Mouse (Mus musculus) CH12.LX (cell line): ENCODE measurements at regions not wholly inside any gene's neighbourhood (a gene's known extent, or its start where the extent isn't known, plus 50 kb on each side); places are given as distances from the start of the nearest gene placed in this dataset.
A peak's percentile ranks its signal among the peaks of the same experiment; 100 is the strongest.

Source experiments
- DNase-seq: peaks from one replicate; pipeline ENCODE4 v3.0.0-alpha.2; 2013; ENCODE audit errors: extremely low read depth
- H3K27ac ChIP-seq: 2 replicates; pipeline ENCODE4 v1.5.1; 2012; ENCODE audit warnings: low read depth, mild to moderate bottlenecking, control low read depth, moderate library complexity; ENCODE audit not compliant: insufficient read depth
- H3K27me3 ChIP-seq: replicated peaks from 2 replicates; pipeline ENCODE3; 2012; ENCODE audit warnings: inconsistent platforms
- H3K36me3 ChIP-seq, 2 experiments: replicated peaks in 1 of 2; 2 replicates each; pipeline versions ENCODE3 to v1.6.1; 2012; ENCODE audit warnings: inconsistent platforms in 1 of 2, low read length in 1 of 2, mild to moderate bottlenecking in 1 of 2, mixed read lengths in 1 of 2, moderate library complexity in 1 of 2; ENCODE audit not compliant: control insufficient read depth in 1 of 2, insufficient read depth in 1 of 2
- H3K4me1 ChIP-seq, 2 experiments: 2 replicates each; pipeline ENCODE4 v1.6.1; 2012; ENCODE audit warnings: inconsistent platforms in 1 of 2, moderate library complexity in 1 of 2; ENCODE audit not compliant: insufficient read depth in 2 of 2, control insufficient read depth in 1 of 2
- H3K4me2 ChIP-seq: 2 replicates; pipeline ENCODE4 v1.6.1; 2012; ENCODE audit warnings: low read depth, mild to moderate bottlenecking, control low read depth; ENCODE audit not compliant: poor library complexity, insufficient read depth, severe bottlenecking
- H3K4me3 ChIP-seq, 3 experiments: fragments of 150-350 bp in 1 of 3; sonication (generic) in 1 of 3; replicated peaks in 1 of 3; 2 replicates each; pipeline versions ENCODE3 to v1.5.1; 2011 to 2012; ENCODE audit warnings: low read depth in 2 of 3, low read length in 2 of 3, mild to moderate bottlenecking in 2 of 3, moderate library complexity in 2 of 3, control low read depth in 1 of 3, improper control_type of control experiment in 1 of 3, inconsistent platforms in 1 of 3, mixed read lengths in 1 of 3; ENCODE audit not compliant: poor library complexity in 1 of 3
- H3K79me2 ChIP-seq: replicated peaks from 2 replicates; pipeline ENCODE4 v1.6.1; 2012; ENCODE audit warnings: mild to moderate bottlenecking, moderate library complexity; ENCODE audit not compliant: control insufficient read depth, poor library complexity, insufficient read depth, severe bottlenecking; ENCODE audit errors: extremely low read depth
- H3K9ac ChIP-seq: 2 replicates; pipeline ENCODE4 v1.6.1; 2012; ENCODE audit warnings: low read depth, mild to moderate bottlenecking, control low read depth, moderate library complexity; ENCODE audit not compliant: insufficient read depth
- H3K9me3 ChIP-seq: replicated peaks from 2 replicates; pipeline ENCODE3; 2012; ENCODE audit warnings: low read length, inconsistent platforms, mixed read lengths
- BHLHE40 ChIP-seq: IDR thresholded peaks from 2 replicates; pipeline ENCODE4 v1.6.1; 2011; ENCODE audit warnings: mild to moderate bottlenecking, low read depth, low read length, improper control_type of control experiment
- CHD1 ChIP-seq: IDR thresholded peaks from 2 replicates; pipeline ENCODE4 v1.6.1; 2012; ENCODE audit warnings: low read depth, low read length, improper control_type of control experiment, inconsistent platforms
- EP300 ChIP-seq: IDR thresholded peaks from 2 replicates; pipeline ENCODE4 v1.6.1; 2011; ENCODE audit warnings: low read length, improper control_type of control experiment
- JUN ChIP-seq: IDR thresholded peaks from 2 replicates; pipeline ENCODE4 v1.6.1; 2011; ENCODE audit warnings: low read depth, mild to moderate bottlenecking, low read length, improper control_type of control experiment, moderate library complexity; ENCODE audit not compliant: insufficient read depth
- MAX ChIP-seq: IDR thresholded peaks from 2 replicates; pipeline ENCODE4 v1.6.1; 2011; ENCODE audit warnings: low read length, improper control_type of control experiment
- MEF2A ChIP-seq: IDR thresholded peaks from 2 replicates; pipeline ENCODE4 v1.6.1; 2014; ENCODE audit warnings: low read depth, mild to moderate bottlenecking, inconsistent platforms, low read length, improper control_type of control experiment, borderline replicate concordance
- MYC ChIP-seq: IDR thresholded peaks from 2 replicates; pipeline ENCODE4 v1.6.1; 2011; ENCODE audit warnings: low read depth, mild to moderate bottlenecking, improper control_type of control experiment, low read length
- NELFE ChIP-seq: IDR thresholded peaks from 2 replicates; pipeline ENCODE4 v1.6.1; 2011; ENCODE audit warnings: low read depth, low read length, improper control_type of control experiment
- PAX5 ChIP-seq: IDR thresholded peaks from 2 replicates; pipeline ENCODE4 v1.6.1; 2012; ENCODE audit warnings: low read length, inconsistent platforms, mixed read lengths
- RCOR1 ChIP-seq: conservative IDR thresholded peaks from 2 replicates; pipeline ENCODE4 v1.6.1; 2012; ENCODE audit warnings: low read depth, mild to moderate bottlenecking, inconsistent platforms, low read length, improper control_type of control experiment
- SIN3A ChIP-seq: IDR thresholded peaks from 2 replicates; pipeline ENCODE4 v1.6.1; 2012; ENCODE audit warnings: low read length, improper control_type of control experiment, inconsistent platforms
- TCF12 ChIP-seq: IDR thresholded peaks from 2 replicates; pipeline ENCODE4 v1.6.1; 2014; ENCODE audit warnings: low read depth, mild to moderate bottlenecking, inconsistent platforms, low read length, improper control_type of control experiment
- UBTF ChIP-seq: IDR thresholded peaks from 2 replicates; pipeline ENCODE4 v1.6.1; 2012; ENCODE audit warnings: low read depth, mild to moderate bottlenecking, inconsistent platforms, low read length, improper control_type of control experiment, moderate library complexity
- USF1 ChIP-seq: IDR thresholded peaks from 2 replicates; pipeline ENCODE4 v1.6.1; 2014; ENCODE audit warnings: low read depth, mild to moderate bottlenecking, inconsistent platforms, low read length, improper control_type of control experiment
- USF2 ChIP-seq: conservative IDR thresholded peaks from 2 replicates; pipeline ENCODE4 v1.6.1; 2011; ENCODE audit warnings: low read depth, low read length, improper control_type of control experiment
- ZNF384 ChIP-seq: IDR thresholded peaks from 2 replicates; pipeline ENCODE4 v1.6.1; 2012; ENCODE audit warnings: low read depth, low read length, improper control_type of control experiment, inconsistent platforms
- dilution Hi-C: fragments of 300-500 bp; cut with MboI; formaldehyde crosslinking; loops from 2 replicates; pipeline ENCODE4 v1.14.3; 2020; ENCODE audit warnings: low sequenced_read_pairs; ENCODE audit not compliant: extremely low pct_unique_long_range_greater_than_20kb, extremely low pct_ligation_motif_present
- in situ Hi-C: fragments of 300-500 bp; cut with MboI; formaldehyde crosslinking; loops from 3 replicates; pipeline ENCODE4 v1.14.3; 2019; ENCODE audit warnings: low sequenced_read_pairs, low pct_ligation_motif_present, low pct_unique_long_range_greater_than_20kb, mixed read lengths

DNA sequence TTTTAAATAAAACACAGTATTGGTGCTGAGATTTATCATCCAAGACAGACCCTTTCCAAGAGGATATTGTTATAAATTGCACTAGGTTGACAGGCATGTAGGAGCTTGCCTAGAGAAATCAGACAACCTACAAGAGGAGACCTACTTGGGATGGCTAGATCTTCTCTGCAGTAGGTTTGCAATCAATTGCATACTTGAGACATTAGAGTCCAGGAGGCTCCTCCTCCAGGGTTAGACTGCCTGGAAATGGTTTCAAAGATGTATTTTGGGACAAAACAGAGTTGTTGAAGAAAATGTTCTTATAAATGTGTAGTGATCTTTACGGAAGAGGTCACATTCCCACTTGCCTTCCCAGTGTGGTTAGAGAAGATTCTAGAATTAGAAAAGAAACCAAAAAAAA, 98.9 kb upstream of the Cdc42ep3 start:
- Histone ChIP-seq H3K4me2 (no peak overlapping the region; the same call in 1 of the 2 replicates), H3K36me3 (no peaks in the 10 kb centered on the region), H3K4me3 (no peak overlapping the region), H3K9ac (no peak overlapping the region), H3K4me1 (peaks cover 23 to 51% of the 10 kb centered on the region in 2 experiments), H3K27me3 (no peaks in the 10 kb centered on the region), H3K27ac (no peak overlapping the region), H3K79me2 (no peaks in the 10 kb centered on the region), H3K9me3 (no peaks in the 10 kb centered on the region)
- in situ Hi-C loops = no loop called here
- TF ChIP-seq USF1 = no peak
- TF ChIP-seq UBTF = no peak
- TF ChIP-seq ZNF384 = no peak
- TF ChIP-seq NELFE = no peak
- peak; percentile 33; the same call in 1 of the 2 replicates for TF ChIP-seq SIN3A
- no peak for TF ChIP-seq TCF12
- TF ChIP-seq CHD1 = peak; percentile 80; the same call in 1 of the 2 replicates
- TF ChIP-seq BHLHE40 = no peak
- dilution Hi-C loops = no loop called here
- DNase-seq = no peak

DNA sequence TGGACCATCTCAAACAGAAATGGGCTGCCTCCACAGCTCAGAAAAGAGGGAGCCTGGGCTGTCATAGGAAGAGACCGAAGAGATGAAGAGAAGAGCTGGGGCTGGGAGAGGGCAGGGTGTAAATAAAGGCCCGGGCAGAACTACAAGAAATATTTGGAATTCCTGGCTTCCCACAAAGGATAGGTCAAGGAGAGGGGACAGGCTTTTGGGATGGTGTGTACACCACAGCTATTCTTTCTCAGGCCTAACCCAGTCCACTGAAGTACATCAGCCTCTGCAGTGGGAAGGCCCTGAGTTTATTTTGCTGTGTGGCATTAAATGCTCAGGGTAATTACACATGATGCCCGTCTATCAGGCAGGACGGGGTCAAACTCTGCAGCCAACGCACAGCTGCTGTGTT, 99.6 kb upstream of the Cdc42ep3 start:
- Histone ChIP-seq H3K9ac (peak overlapping the region; percentile 0), H3K4me1 (peaks cover 28 to 58% of the 10 kb centered on the region in 2 experiments), H3K36me3 (no peaks in the 10 kb centered on the region), H3K4me3 (no peak overlapping the region), H3K27me3 (no peaks in the 10 kb centered on the region), H3K27ac (peak overlapping the region; percentile 91), H3K4me2 (peak overlapping the region; percentile 45; the same call in 1 of the 2 replicates), H3K79me2 (no peaks in the 10 kb centered on the region), H3K9me3 (no peaks in the 10 kb centered on the region)
- TF ChIP-seq RCOR1 = no peak
- no peak for TF ChIP-seq MAX
- TF ChIP-seq MEF2A = no peak
- TF ChIP-seq PAX5 = no peak
- no peak for TF ChIP-seq EP300
- TF ChIP-seq JUN = no peak
- TF ChIP-seq MYC = no peak
- TF ChIP-seq USF2 = no peak
- in situ Hi-C loops (no loop called here), dilution Hi-C loops (no loop called here)
- DNase-seq = no peak
